Mouse (Mus musculus) forebrain, postnatal 0 days (tissue): ENCODE results near the gene Trib2. TPM values are rescaled to one million over a fixed set of nuclear protein-coding genes. Genes with fewer than 3 reads are reported as not detected.

Experiments used
- ATAC-seq: fragments of 200-750 bp; cut with Nextera tagmentation; 2 replicates; pipeline ENCODE4 v1.8.0; 2017; ENCODE audit warnings: mild to moderate bottlenecking, moderate library complexity
- DNase-seq: peaks from one replicate; pipeline ENCODE4 v3.0.0-alpha.2; 2015
- H3K27ac ChIP-seq: fragments of 300-500 bp; sonication (generic); 2 replicates; pipeline ENCODE4 v1.5.1; 2014; ENCODE audit warnings: low read depth, mild to moderate bottlenecking, antibody characterized with exemption, low read length, moderate library complexity, mixed read lengths
- H3K27me3 ChIP-seq: fragments of 300-500 bp; sonication (generic); 2 replicates; pipeline ENCODE4 v1.6.1; 2014; ENCODE audit warnings: mild to moderate bottlenecking, low read length, mixed read lengths; ENCODE audit not compliant: insufficient read depth
- H3K36me3 ChIP-seq: fragments of 300-500 bp; sonication (generic); 2 replicates; pipeline ENCODE4 v1.6.1; 2014; ENCODE audit warnings: mild to moderate bottlenecking, moderate library complexity; ENCODE audit not compliant: insufficient read depth
- H3K4me1 ChIP-seq: fragments of 300-500 bp; sonication (generic); 2 replicates; pipeline ENCODE4 v1.6.1; 2014; ENCODE audit warnings: antibody characterized with exemption; ENCODE audit not compliant: insufficient read depth
- H3K4me2 ChIP-seq: fragments of 300-500 bp; sonication (generic); 2 replicates; pipeline ENCODE4 v1.6.1; 2014; ENCODE audit warnings: low read depth, mild to moderate bottlenecking, moderate library complexity
- H3K4me3 ChIP-seq: fragments of 300-500 bp; sonication (generic); 2 replicates; pipeline ENCODE4 v1.5.1; 2014; ENCODE audit warnings: low read depth, low read length, mixed read lengths
- H3K9ac ChIP-seq: fragments of 300-500 bp; sonication (generic); 2 replicates; pipeline ENCODE4 v1.6.1; 2014; ENCODE audit warnings: mild to moderate bottlenecking
- H3K9me3 ChIP-seq: fragments of 300-500 bp; sonication (generic); 2 replicates; pipeline ENCODE4 v1.6.1; 2016; ENCODE audit warnings: low read length
- CTCF ChIP-seq: sonication (generic); IDR thresholded peaks from 2 replicates; pipeline ENCODE4 v1.5.1; 2016; ENCODE audit warnings: antibody characterized with exemption, control low read depth, low read depth
- WGBS: fragments of 180-500 bp; shearing (Covaris S2); extraction: QIAGEN DNeasy Blood & Tissue Kit; methylation state at CpG from one replicate; pipeline ENCODE4 v1.1.7; 2014; 5-methylcytosine and 5-hydroxymethylcytosine counted together
- polyA plus RNA-seq: library from polyadenylated mRNA; unstranded; fragments of >200 nt; fragmentation: Nextera tagmentation; extraction: Ambion mirVana; gene quantifications from 2 replicates; pipeline ENCODE4 v1.2.1, GENCODE M21; 2015
- total RNA-seq: library from RNA; depleted of rRNA; stranded (reverse); fragments of >200 nt; gene quantifications from 2 replicates; pipeline ENCODE4 v1.2.3, GENCODE M21; 2014

Trib2 gene
- total and polyA plus RNA-seq, 2 experiments from 2014 or later: 82.3 to 152 TPM

GRCm38 (mm10) chr12:15828815-15829398 lies 12.2 kb upstream of the Trib2 start:
- DNase-seq (no peak), ATAC-seq (no peak)
- WGBS: 88% methylated on average over 2 of the region's 2 CpGs
- Histone ChIP-seq H3K4me2 (no peak overlapping the region), H3K4me3 (no peak overlapping the region), H3K4me1 (no peaks in the 10 kb centered on the region), H3K36me3 (no peaks in the 10 kb centered on the region), H3K9me3 (no peaks in the 10 kb centered on the region), H3K27ac (no peak overlapping the region), H3K27me3 (no peaks in the 10 kb centered on the region), H3K9ac (no peak overlapping the region)
- TF ChIP-seq CTCF: no peak

DNA sequence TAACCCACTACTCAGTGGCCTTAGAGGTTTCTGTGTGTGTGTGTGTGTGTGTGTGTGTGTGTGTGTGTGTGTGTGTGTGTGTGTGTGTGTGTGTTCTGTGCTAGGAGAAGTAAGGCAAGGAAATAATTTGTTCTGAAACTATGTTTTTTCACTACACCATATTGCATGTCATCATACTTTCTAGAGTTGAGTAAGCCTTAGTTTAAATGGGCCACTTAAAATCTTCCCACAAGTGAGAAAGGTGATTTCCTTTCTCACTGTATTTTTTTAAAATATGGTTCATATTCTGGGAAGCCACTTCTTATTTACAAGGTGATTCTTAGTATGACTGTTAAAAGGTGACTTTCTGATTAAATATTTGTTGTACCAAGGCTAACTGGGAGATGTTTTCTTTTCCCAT lies 4.3 kb upstream of the Trib2 start:
- no peaks in the 10 kb centered on the region for H3K27me3 ChIP-seq
- no peak for TF ChIP-seq CTCF
- no peak for ATAC-seq

DNA sequence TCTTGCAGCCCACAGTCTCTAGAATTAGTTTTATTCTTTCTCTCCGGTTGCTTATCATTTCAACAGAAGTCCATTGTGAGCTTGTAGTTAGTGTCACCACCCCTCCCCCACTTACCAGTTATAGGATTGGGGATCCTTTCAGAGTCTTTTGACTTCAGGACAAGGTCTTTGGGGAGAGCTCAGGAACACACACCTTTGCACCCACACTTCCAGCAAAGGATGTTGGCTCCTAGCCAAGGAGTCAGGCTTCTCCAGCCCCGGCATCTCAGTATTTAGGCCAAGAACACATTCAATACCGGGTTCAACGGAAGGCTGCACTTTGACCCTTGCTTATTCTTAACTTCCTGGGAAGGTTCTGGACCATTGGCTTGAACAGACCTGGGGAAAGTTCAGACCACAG lies 643 bp upstream of the Trib2 start:
- no peak for DNase-seq

More for the DNA sequence above, 4.3 kb upstream of the Trib2 start:
- Histone ChIP-seq H3K9ac (no peak overlapping the region), H3K4me2 (no peak overlapping the region), H3K36me3 (no peaks in the 10 kb centered on the region), H3K4me1 (no peaks in the 10 kb centered on the region), H3K27ac (no peak overlapping the region), H3K4me3 (no peak overlapping the region), H3K9me3 (no peaks in the 10 kb centered on the region)
- no peak for DNase-seq

GRCm38 (mm10) chr12:15816254-15816605 lies 492 bp downstream of the Trib2 start:
- no peak for TF ChIP-seq CTCF
- Histone ChIP-seq H3K36me3 (no peaks in the 10 kb centered on the region), H3K4me1 (no peaks in the 10 kb centered on the region), H3K9ac (peak overlapping the region; percentile 91), H3K27me3 (no peaks in the 10 kb centered on the region), H3K4me3 (peak overlapping the region; percentile 93), H3K4me2 (peak overlapping the region; percentile 73), H3K27ac (peak overlapping the region; percentile 93), H3K9me3 (no peaks in the 10 kb centered on the region)
- 1% methylated on average over 23 of the region's 23 CpGs for WGBS
- DNase-seq (no peak), ATAC-seq (peak; percentile 16)

More for the DNA sequence above, 643 bp upstream of the Trib2 start:
- Histone ChIP-seq H3K4me2 (peak overlapping the region; percentile 73), H3K27me3 (no peaks in the 10 kb centered on the region), H3K27ac (peak overlapping the region; percentile 60), H3K36me3 (no peaks in the 10 kb centered on the region), H3K4me1 (no peaks in the 10 kb centered on the region), H3K4me3 (peak overlapping the region; percentile 93), H3K9ac (peak overlapping the region; percentile 91), H3K9me3 (no peaks in the 10 kb centered on the region)
- 28% methylated on average over 4 of the region's 4 CpGs for WGBS
- no peak for TF ChIP-seq CTCF
- ATAC-seq: no peak

- Histone ChIP-seq H3K36me3 (no peaks in the 10 kb centered on the region), H3K4me3 (peak overlapping the region; percentile 93), H3K27me3 (no peaks in the 10 kb centered on the region), H3K27ac (peak overlapping the region; percentile 93), H3K9me3 (no peaks in the 10 kb centered on the region), H3K4me1 (no peaks in the 10 kb centered on the region), H3K4me2 (peak overlapping the region; percentile 73), H3K9ac (peak overlapping the region; percentile 91)
- TF ChIP-seq CTCF: peak; percentile 63
- ATAC-seq (peak; percentile 60), DNase-seq (peak; percentile 90)
- under 1% methylated on average over 49 of the region's 49 CpGs for WGBS
Measured at GRCm38 (mm10) chr12:15815576-15816253, 1.0 kb downstream of the Trib2 start.

DNA sequence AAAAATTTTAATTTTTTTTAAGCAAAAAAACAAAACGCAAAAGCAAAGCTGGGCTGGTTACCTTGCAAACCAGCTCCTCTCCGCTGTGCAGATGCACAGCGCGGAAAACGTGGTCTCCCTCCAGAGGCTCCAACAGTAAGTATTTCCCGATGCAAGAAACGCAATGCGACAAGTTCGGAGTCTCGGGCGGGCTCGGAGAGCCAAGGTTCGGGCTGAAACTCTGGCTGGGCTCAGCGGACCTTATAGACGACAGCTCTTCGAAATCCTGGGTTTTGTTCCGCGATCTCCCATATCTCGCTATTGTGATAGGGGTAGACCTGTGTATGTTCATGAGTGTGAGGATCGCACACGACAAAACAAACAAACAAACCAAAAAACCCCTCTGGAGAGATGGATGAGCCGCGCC lies 1.5 kb downstream of the Trib2 start:
- Histone ChIP-seq H3K9ac (peak overlapping the region; percentile 91), H3K4me3 (peak overlapping the region; percentile 93), H3K4me2 (peak overlapping the region; percentile 73), H3K9me3 (no peaks in the 10 kb centered on the region), H3K36me3 (no peaks in the 10 kb centered on the region), H3K27ac (peak overlapping the region; percentile 93), H3K4me1 (peaks cover 3% of the 10 kb centered on the region), H3K27me3 (no peaks in the 10 kb centered on the region)
- ATAC-seq: peak; percentile 5; the same call in 1 of the 2 replicates
- peak; percentile 71 for DNase-seq
- 1% methylated on average over 23 of the region's 23 CpGs for WGBS
- TF ChIP-seq CTCF: no peak
